Mouse (Mus musculus): Measurements from ENCODE around the gene Zbtb46. TPM values are rescaled to one million over a fixed set of nuclear protein-coding genes. Genes with fewer than 3 reads are reported as not detected.

The Zbtb46 gene
- polyA plus RNA-seq, 1 experiment from 2014 or later = 9.8 TPM

- H3K4me2 ChIP-seq (ENCODE audit: low read depth, low read length) = no peak overlapping the region
- WGBS = 85% methylated on average over 6 of the region's 6 CpGs
- peaks cover 10% of the 10 kb centered on the region for H3K4me1 ChIP-seq (ENCODE audit: control insufficient read depth, insufficient read depth, low read length)
- ATAC-seq (replicated peaks; ENCODE audit: extremely low read depth, insufficient read depth, low FRiP score) = no peak
- H3K4me3 ChIP-seq (ENCODE audit: low read length) = no peak overlapping the region
- no peak overlapping the region for H3K27ac ChIP-seq (ENCODE audit: low read length)
- no peaks in the 10 kb centered on the region for H3K9me3 ChIP-seq (replicated peaks; ENCODE audit: control insufficient read depth, low read length)
- H3K9ac ChIP-seq (ENCODE audit: low read length) = no peak overlapping the region
- no peaks in the 10 kb centered on the region for H3K27me3 ChIP-seq (ENCODE audit: control insufficient read depth, insufficient read depth, low read length)
- H3K36me3 ChIP-seq (ENCODE audit: control insufficient read depth, insufficient read depth) = peaks cover 41% of the 10 kb centered on the region
Observed at GRCm38 (mm10) chr2:181381631-181382306, 77.5 kb downstream of the Zbtb46 start.

- Histone ChIP-seq H3K9ac (ENCODE audit: low read length) (no peak overlapping the region; the same call in 1 of the 2 replicates), H3K4me3 (ENCODE audit: low read length) (no peak overlapping the region), H3K4me1 (ENCODE audit: control insufficient read depth, insufficient read depth, low read length) (peaks cover 9% of the 10 kb centered on the region), H3K27ac (ENCODE audit: low read length) (no peak overlapping the region), H3K36me3 (ENCODE audit: control insufficient read depth, insufficient read depth) (peaks cover 41% of the 10 kb centered on the region), H3K4me2 (ENCODE audit: low read depth, low read length) (no peak overlapping the region), H3K27me3 (ENCODE audit: control insufficient read depth, insufficient read depth, low read length) (no peaks in the 10 kb centered on the region), H3K9me3 (replicated peaks; ENCODE audit: control insufficient read depth, low read length) (no peaks in the 10 kb centered on the region)
- no peak for ATAC-seq (replicated peaks; ENCODE audit: extremely low read depth, insufficient read depth, low FRiP score)
- 78% methylated on average over 5 of the region's 5 CpGs for WGBS
Observed at GRCm38 (mm10) chr2:181381107-181381506, 78.1 kb downstream of the Zbtb46 start.

GRCm38 (mm10) chr2:181380251-181380650 lies 79.0 kb downstream of the Zbtb46 start:
- H3K9ac ChIP-seq (ENCODE audit: low read length) = no peak overlapping the region
- peaks cover 2% of the 10 kb centered on the region for H3K4me1 ChIP-seq (ENCODE audit: control insufficient read depth, insufficient read depth, low read length)
- WGBS = 73% methylated on average over 5 of the region's 5 CpGs
- ATAC-seq (replicated peaks; ENCODE audit: extremely low read depth, insufficient read depth, low FRiP score) = no peak
- peaks cover 41% of the 10 kb centered on the region for H3K36me3 ChIP-seq (ENCODE audit: control insufficient read depth, insufficient read depth)
- H3K9me3 ChIP-seq (replicated peaks; ENCODE audit: control insufficient read depth, low read length) = no peaks in the 10 kb centered on the region
- no peak overlapping the region for H3K4me2 ChIP-seq (ENCODE audit: low read depth, low read length)
- H3K27me3 ChIP-seq (ENCODE audit: control insufficient read depth, insufficient read depth, low read length) = no peaks in the 10 kb centered on the region
- H3K4me3 ChIP-seq (ENCODE audit: low read length) = no peak overlapping the region
- no peak overlapping the region for H3K27ac ChIP-seq (ENCODE audit: low read length)

GRCm38 (mm10) chr2:181379778-181380177 lies 79.4 kb downstream of the Zbtb46 start, which contains the start of gene Lime1:
Gene Lime1, plus strand, starts transcription at chr2:181380078.
- Histone ChIP-seq H3K27ac (ENCODE audit: low read length) (no peak within 1 kb of the TSS), H3K27me3 (ENCODE audit: control insufficient read depth, insufficient read depth, low read length) (no peaks in the 10 kb centered on the region), H3K36me3 (ENCODE audit: control insufficient read depth, insufficient read depth) (peaks cover 41% of the 10 kb centered on the region), H3K4me2 (ENCODE audit: low read depth, low read length) (no peak within 1 kb of the TSS), H3K4me3 (ENCODE audit: low read length) (no peak within 1 kb of the TSS), H3K9me3 (replicated peaks; ENCODE audit: control insufficient read depth, low read length) (no peaks in the 10 kb centered on the region), H3K4me1 (ENCODE audit: control insufficient read depth, insufficient read depth, low read length) (no peaks in the 10 kb centered on the region), H3K9ac (ENCODE audit: low read length) (no peak within 1 kb of the TSS)
- ATAC-seq (replicated peaks; ENCODE audit: extremely low read depth, insufficient read depth, low FRiP score) = no peak
- 91% methylated on average over 12 of the region's 12 CpGs for WGBS

- Histone ChIP-seq H3K4me2 (ENCODE audit: low read depth, low read length) (no peak overlapping the region), H3K27me3 (ENCODE audit: control insufficient read depth, insufficient read depth, low read length) (no peaks in the 10 kb centered on the region), H3K9me3 (replicated peaks; ENCODE audit: control insufficient read depth, low read length) (no peaks in the 10 kb centered on the region), H3K27ac (ENCODE audit: low read length) (no peak overlapping the region), H3K36me3 (ENCODE audit: control insufficient read depth, insufficient read depth) (peaks cover 35% of the 10 kb centered on the region), H3K4me1 (ENCODE audit: control insufficient read depth, insufficient read depth, low read length) (no peaks in the 10 kb centered on the region), H3K4me3 (ENCODE audit: low read length) (no peak overlapping the region), H3K9ac (ENCODE audit: low read length) (no peak overlapping the region)
- no peak for ATAC-seq (replicated peaks; ENCODE audit: extremely low read depth, insufficient read depth, low FRiP score)
- 88% methylated on average over 5 of the region's 5 CpGs for WGBS
Observed at GRCm38 (mm10) chr2:181378701-181379100, 80.5 kb downstream of the Zbtb46 start.

- H3K4me3 ChIP-seq (ENCODE audit: low read length) = no peak overlapping the region
- no peaks in the 10 kb centered on the region for H3K9me3 ChIP-seq (replicated peaks; ENCODE audit: control insufficient read depth, low read length)
- H3K27me3 ChIP-seq (ENCODE audit: control insufficient read depth, insufficient read depth, low read length) = no peaks in the 10 kb centered on the region
- peaks cover 22% of the 10 kb centered on the region for H3K36me3 ChIP-seq (ENCODE audit: control insufficient read depth, insufficient read depth)
- H3K4me2 ChIP-seq (ENCODE audit: low read depth, low read length) = no peak overlapping the region
- no peak overlapping the region for H3K27ac ChIP-seq (ENCODE audit: low read length)
- no peaks in the 10 kb centered on the region for H3K4me1 ChIP-seq (ENCODE audit: control insufficient read depth, insufficient read depth, low read length)
- ATAC-seq (replicated peaks; ENCODE audit: extremely low read depth, insufficient read depth, low FRiP score) = no peak
- no peak overlapping the region for H3K9ac ChIP-seq (ENCODE audit: low read length)
- 64% methylated on average over 2 of the region's 2 CpGs for WGBS
Observed at GRCm38 (mm10) chr2:181377230-181377629, 82.0 kb downstream of the Zbtb46 start.

GRCm38 (mm10) chr2:181375787-181376186 lies 83.4 kb downstream of the Zbtb46 start:
- no peak overlapping the region for H3K9ac ChIP-seq (ENCODE audit: low read length)
- no peaks in the 10 kb centered on the region for H3K4me1 ChIP-seq (ENCODE audit: control insufficient read depth, insufficient read depth, low read length)
- no peaks in the 10 kb centered on the region for H3K27me3 ChIP-seq (ENCODE audit: control insufficient read depth, insufficient read depth, low read length)
- no peak overlapping the region for H3K4me2 ChIP-seq (ENCODE audit: low read depth, low read length)
- H3K36me3 ChIP-seq (ENCODE audit: control insufficient read depth, insufficient read depth) = peaks cover 21% of the 10 kb centered on the region
- no peak for ATAC-seq (replicated peaks; ENCODE audit: extremely low read depth, insufficient read depth, low FRiP score)
- no peak overlapping the region for H3K27ac ChIP-seq (ENCODE audit: low read length)
- no peak overlapping the region for H3K4me3 ChIP-seq (ENCODE audit: low read length)
- 85% methylated on average over 2 of the region's 2 CpGs for WGBS
- H3K9me3 ChIP-seq (replicated peaks; ENCODE audit: control insufficient read depth, low read length) = no peaks in the 10 kb centered on the region

GRCm38 (mm10) chr2:181370001-181370400 lies 89.2 kb downstream of the Zbtb46 start:
- Histone ChIP-seq H3K4me3 (ENCODE audit: low read length) (no peak overlapping the region), H3K4me2 (ENCODE audit: low read depth, low read length) (no peak overlapping the region), H3K27ac (ENCODE audit: low read length) (no peak overlapping the region), H3K9ac (ENCODE audit: low read length) (no peak overlapping the region), H3K36me3 (ENCODE audit: control insufficient read depth, insufficient read depth) (peaks cover 17% of the 10 kb centered on the region), H3K27me3 (ENCODE audit: control insufficient read depth, insufficient read depth, low read length) (no peaks in the 10 kb centered on the region), H3K4me1 (ENCODE audit: control insufficient read depth, insufficient read depth, low read length) (peaks cover 22% of the 10 kb centered on the region), H3K9me3 (replicated peaks; ENCODE audit: control insufficient read depth, low read length) (0 out of 2 replicates have a peak, but pooled peaks cover 3% of the 10 kb centered on the region)
- 88% methylated on average over 5 of the region's 5 CpGs for WGBS
- ATAC-seq (replicated peaks; ENCODE audit: extremely low read depth, insufficient read depth, low FRiP score) = no peak

- Histone ChIP-seq H3K4me2 (ENCODE audit: low read depth, low read length) (peak overlapping the region; percentile 98), H3K9ac (ENCODE audit: low read length) (peak overlapping the region; percentile 98), H3K36me3 (ENCODE audit: control insufficient read depth, insufficient read depth) (peaks cover 24% of the 10 kb centered on the region), H3K27ac (ENCODE audit: low read length) (peak overlapping the region; percentile 95), H3K9me3 (replicated peaks; ENCODE audit: control insufficient read depth, low read length) (0 out of 2 replicates have a peak, but pooled peaks cover 3% of the 10 kb centered on the region), H3K27me3 (ENCODE audit: control insufficient read depth, insufficient read depth, low read length) (no peaks in the 10 kb centered on the region), H3K4me1 (ENCODE audit: control insufficient read depth, insufficient read depth, low read length) (peaks cover 33% of the 10 kb centered on the region), H3K4me3 (ENCODE audit: low read length) (peak overlapping the region; percentile 95)
- WGBS = 0% methylated on average over 20 of the region's 20 CpGs
- ATAC-seq (replicated peaks; ENCODE audit: extremely low read depth, insufficient read depth, low FRiP score) = peak; percentile 38; the same call in 1 of the 2 replicates
Observed at GRCm38 (mm10) chr2:181365655-181366075, 93.6 kb downstream of the Zbtb46 start.
